Mouse (Mus musculus): ENCODE measurements around the gene Trpd52l3. TPM values are rescaled to one million over a fixed set of nuclear protein-coding genes. Genes with fewer than 3 reads are reported as not detected.

Gene Trpd52l3
- polyA plus RNA-seq, 1 experiment from 2014 or later, result not detected

DNA sequence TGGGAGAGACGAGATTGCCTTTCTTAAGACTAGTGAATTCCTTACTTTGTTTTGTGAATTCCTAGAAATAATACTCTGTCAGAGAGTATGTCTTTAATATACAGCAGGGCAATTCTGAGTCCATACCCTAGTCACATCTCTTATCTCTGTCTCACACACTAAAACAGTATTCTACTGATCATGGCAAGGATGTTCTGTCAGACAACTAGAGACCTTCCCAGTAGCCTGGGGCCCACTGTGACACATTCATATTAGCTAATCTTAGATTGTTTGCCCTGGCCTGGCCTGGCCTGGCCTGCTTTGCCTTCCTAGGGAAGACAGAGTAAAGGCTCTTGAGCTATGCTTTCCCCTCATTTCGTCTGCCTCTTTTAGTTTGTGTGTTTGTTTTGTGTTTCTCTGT lies 47.0 kb downstream of the Trpd52l3 start:
- H3K4me1 ChIP-seq (ENCODE audit: insufficient read depth), result no peaks in the 10 kb centered on the region
- no peaks in the 10 kb centered on the region for H3K27me3 ChIP-seq (ENCODE audit: insufficient read depth, low read length)
- no peak overlapping the region for H3K4me3 ChIP-seq (ENCODE audit: low read depth, low read length)
- ATAC-seq (ENCODE audit: insufficient read depth), result no peak
- 80% methylated on average over 2 of the region's 2 CpGs for WGBS
- no peaks in the 10 kb centered on the region for H3K9me3 ChIP-seq (ENCODE audit: low read depth, low read length)
- no peak for TF ChIP-seq CTCF (IDR thresholded peaks at IDR 0.05; ENCODE audit: low read depth)
- H3K9ac ChIP-seq, result no peak overlapping the region
- no peak for DNase-seq
- H3K36me3 ChIP-seq (ENCODE audit: insufficient read depth), result peaks cover 20% of the 10 kb centered on the region
- H3K27ac ChIP-seq (ENCODE audit: low read depth), result no peak overlapping the region
- H3K4me2 ChIP-seq, result no peak overlapping the region

- DNase-seq (no peak), ATAC-seq (ENCODE audit: insufficient read depth) (no peak)
- Histone ChIP-seq H3K4me3 (ENCODE audit: low read depth, low read length) (no peak overlapping the region), H3K9ac (no peak overlapping the region), H3K9me3 (ENCODE audit: low read depth, low read length) (no peaks in the 10 kb centered on the region), H3K4me2 (no peak overlapping the region), H3K36me3 (ENCODE audit: insufficient read depth) (peaks cover 19% of the 10 kb centered on the region), H3K4me1 (ENCODE audit: insufficient read depth) (no peaks in the 10 kb centered on the region), H3K27me3 (ENCODE audit: insufficient read depth, low read length) (no peaks in the 10 kb centered on the region), H3K27ac (ENCODE audit: low read depth) (no peak overlapping the region)
- no peak for TF ChIP-seq CTCF (IDR thresholded peaks at IDR 0.05; ENCODE audit: low read depth)
- 80% methylated on average over 3 of the region's 3 CpGs for WGBS
Measured at GRCm38 (mm10) chr19:30051479-30051878, 47.9 kb downstream of the Trpd52l3 start.

- no peaks in the 10 kb centered on the region for H3K27me3 ChIP-seq (ENCODE audit: insufficient read depth, low read length)
- no peak for TF ChIP-seq CTCF (IDR thresholded peaks at IDR 0.05; ENCODE audit: low read depth)
- 98% methylated on average over 2 of the region's 2 CpGs for WGBS
Measured at GRCm38 (mm10) chr19:30054218-30054617, 50.6 kb downstream of the Trpd52l3 start.

More at GRCm38 (mm10) chr19:30054218-30054617, 50.6 kb downstream of the Trpd52l3 start:
- Histone ChIP-seq H3K9me3 (ENCODE audit: low read depth, low read length) (no peaks in the 10 kb centered on the region), H3K27ac (ENCODE audit: low read depth) (no peak overlapping the region), H3K4me1 (ENCODE audit: insufficient read depth) (no peaks in the 10 kb centered on the region), H3K36me3 (ENCODE audit: insufficient read depth) (peaks cover 12% of the 10 kb centered on the region), H3K4me3 (ENCODE audit: low read depth, low read length) (no peak overlapping the region), H3K9ac (no peak overlapping the region), H3K4me2 (no peak overlapping the region)
- DNase-seq, result no peak
- ATAC-seq (ENCODE audit: insufficient read depth), result no peak

Other genes starting within 250 kb of the Trpd52l3 start
- gene 9930021J03Rik, start 197.8 kb upstream of the Trpd52l3 start, polyA plus RNA-seq (2014; fragmentation: Nextera tagmentation; extraction: Ambion mirVana), result 7.1 TPM in 2 replicates
- 15.2 and 16.1 TPM in 2 replicates for gene Ranbp6, start 190.8 kb upstream of the Trpd52l3 start, polyA plus RNA-seq (2014; fragmentation: Nextera tagmentation; extraction: Ambion mirVana)
- gene Il33, start 78.7 kb upstream of the Trpd52l3 start, polyA plus RNA-seq (2014; fragmentation: Nextera tagmentation; extraction: Ambion mirVana), result 2.4 and 4.4 TPM in 2 replicates
- 78.5 and 78.6 TPM in 2 replicates for gene Uhrf2, start 26.7 kb downstream of the Trpd52l3 start, polyA plus RNA-seq (2014; fragmentation: Nextera tagmentation; extraction: Ambion mirVana)
- gene Gldc, start 171.6 kb downstream of the Trpd52l3 start, polyA plus RNA-seq (2014; fragmentation: Nextera tagmentation; extraction: Ambion mirVana), result 0.83 and 1.0 TPM in 2 replicates
- not detected in 2 replicates for gene Mbl2, start 229.2 kb downstream of the Trpd52l3 start, polyA plus RNA-seq (2014; fragmentation: Nextera tagmentation; extraction: Ambion mirVana)